Mouse (Mus musculus): ENCODE measurements around the gene 1810010H24Rik.

DNA sequence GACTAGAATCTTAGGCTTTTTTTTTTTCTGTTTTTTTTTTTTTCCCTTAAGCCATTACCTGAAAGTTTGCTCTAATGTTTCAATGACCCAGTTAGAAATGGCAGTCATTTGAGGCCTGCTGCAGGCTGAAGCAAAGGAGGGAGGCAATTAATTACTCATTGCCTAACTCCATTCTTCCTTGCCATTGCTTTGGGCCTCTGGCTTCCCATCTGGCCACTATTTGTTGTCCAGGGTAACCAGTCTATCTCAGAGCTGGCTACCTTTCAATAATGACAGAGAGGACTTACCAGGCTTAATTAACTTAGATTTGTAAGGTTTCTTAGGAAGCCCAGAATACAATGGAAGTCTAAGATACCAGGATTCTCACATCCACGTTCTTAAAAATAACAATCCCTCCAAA lies 43.7 kb upstream of the 1810010H24Rik start:
- no peak for TF ChIP-seq CTCF (IDR thresholded peaks at IDR 0.05; ENCODE audit: borderline replicate concordance, extremely low read depth, insufficient read depth, insufficient read length)
- no peak for TF ChIP-seq POLR2A (IDR thresholded peaks at IDR 0.05; ENCODE audit: borderline replicate concordance, extremely low read depth, insufficient read depth, insufficient read length, poor library complexity, severe bottlenecking)
